Mouse (Mus musculus) embryonic facial prominence, embryonic 14.5 days (tissue): Measurements from ENCODE around the gene Nfatc2. TPM values are rescaled to one million over a fixed set of nuclear protein-coding genes. Genes with fewer than 3 reads are reported as not detected.

ENCODE experiments used
- ATAC-seq: fragments of 200-750 bp; cut with Nextera tagmentation; 2 replicates; pipeline ENCODE4 v1.8.0; 2017; ENCODE audit warnings: low read depth, moderate number of reproducible peaks, moderate TSS enrichment
- DNase-seq: peaks from one replicate; pipeline ENCODE4 v3.0.0-alpha.2; 2015; ENCODE audit warnings: low spot score
- H3K27ac ChIP-seq: fragments of 300-500 bp; sonication (generic); replicated peaks from 2 replicates; pipeline ENCODE4 v1.5.1; 2014; ENCODE audit warnings: low read depth, mild to moderate bottlenecking, low read length, moderate library complexity
- H3K27me3 ChIP-seq: fragments of 300-500 bp; sonication (generic); replicated peaks from 2 replicates; pipeline ENCODE4 v1.6.1; 2014; ENCODE audit warnings: low read length; ENCODE audit not compliant: control insufficient read depth, insufficient read depth
- H3K36me3 ChIP-seq: fragments of 300-500 bp; sonication (generic); 2 replicates; pipeline ENCODE4 v1.6.1; 2014; ENCODE audit warnings: low read length, mixed read lengths; ENCODE audit not compliant: control insufficient read depth, insufficient read depth
- H3K4me1 ChIP-seq: fragments of 300-500 bp; sonication (generic); 2 replicates; pipeline ENCODE4 v1.6.1; 2014; ENCODE audit warnings: antibody characterized with exemption, low read length; ENCODE audit not compliant: control insufficient read depth, insufficient read depth
- H3K4me2 ChIP-seq: fragments of 300-500 bp; sonication (generic); 2 replicates; pipeline ENCODE4 v1.6.1; 2014; ENCODE audit warnings: low read depth, mild to moderate bottlenecking, low read length, moderate library complexity, mixed read lengths
- H3K4me3 ChIP-seq: fragments of 300-500 bp; sonication (generic); 2 replicates; pipeline ENCODE4 v1.5.1; 2014; ENCODE audit warnings: low read depth, mild to moderate bottlenecking, low read length
- H3K9ac ChIP-seq: fragments of 300-500 bp; sonication (generic); 2 replicates; pipeline ENCODE4 v1.6.1; 2014; ENCODE audit warnings: low read depth, mild to moderate bottlenecking, low read length, moderate library complexity, mixed read lengths
- H3K9me3 ChIP-seq: fragments of 300-500 bp; sonication (generic); 2 replicates; pipeline ENCODE4 v1.6.1; 2016; ENCODE audit warnings: low read length; ENCODE audit not compliant: control insufficient read depth
- WGBS: fragments of 180-500 bp; shearing (Covaris S2); extraction: QIAGEN DNeasy Blood & Tissue Kit; methylation state at CpG from one replicate; pipeline ENCODE4 v1.1.7; 2014; 5-methylcytosine and 5-hydroxymethylcytosine counted together
- polyA plus RNA-seq: library from polyadenylated mRNA; unstranded; fragments of >200 nt; fragmentation: Nextera tagmentation; extraction: Ambion mirVana; gene quantifications from 2 replicates; pipeline ENCODE4 v1.2.1, GENCODE M21; 2014

Gene Nfatc2
- polyA plus RNA-seq, 1 experiment from 2014 or later, result 5.8 TPM

- H3K27ac ChIP-seq, result no peak overlapping the region
- H3K36me3 ChIP-seq, result no peaks in the 10 kb centered on the region
- 79% methylated on average over 5 of the region's 5 CpGs for WGBS
- no peaks in the 10 kb centered on the region for H3K9me3 ChIP-seq
- H3K4me1 ChIP-seq, result peaks cover 10% of the 10 kb centered on the region
- ATAC-seq (no peak), DNase-seq (no peak)
- H3K27me3 ChIP-seq, result no peaks in the 10 kb centered on the region
- H3K4me3 ChIP-seq, result no peak overlapping the region
- no peak overlapping the region for H3K9ac ChIP-seq
- H3K4me2 ChIP-seq, result no peak overlapping the region
Observed at GRCm38 (mm10) chr2:168467166-168467565, 134.3 kb downstream of the Nfatc2 start.

- Histone ChIP-seq H3K9ac (no peak overlapping the region), H3K27ac (peak overlapping the region; percentile 35; the same call in 1 of the 2 replicates)
Observed at GRCm38 (mm10) chr2:168466066-168466465, 135.4 kb downstream of the Nfatc2 start.

GRCm38 (mm10) chr2:168465646-168466045 lies 135.8 kb downstream of the Nfatc2 start:
- Histone ChIP-seq H3K9ac (no peak overlapping the region), H3K4me2 (no peak overlapping the region), H3K27me3 (no peaks in the 10 kb centered on the region), H3K27ac (peak overlapping the region; percentile 35; the same call in 1 of the 2 replicates), H3K4me3 (no peak overlapping the region), H3K9me3 (no peaks in the 10 kb centered on the region), H3K36me3 (no peaks in the 10 kb centered on the region), H3K4me1 (peaks cover 10% of the 10 kb centered on the region)
- no peak for DNase-seq
- 70% methylated on average over 5 of the region's 5 CpGs for WGBS
- no peak for ATAC-seq

More at GRCm38 (mm10) chr2:168466066-168466465, 135.4 kb downstream of the Nfatc2 start:
- ATAC-seq, result peak; percentile 48; the same call in 1 of the 2 replicates
- Histone ChIP-seq H3K9me3 (no peaks in the 10 kb centered on the region), H3K36me3 (no peaks in the 10 kb centered on the region), H3K27me3 (no peaks in the 10 kb centered on the region), H3K4me2 (no peak overlapping the region), H3K4me1 (peaks cover 10% of the 10 kb centered on the region), H3K4me3 (no peak overlapping the region)
- peak; percentile 83 for DNase-seq
- WGBS, result 19% methylated on average over 9 of the region's 9 CpGs

- Histone ChIP-seq H3K27ac (no peak overlapping the region), H3K27me3 (no peaks in the 10 kb centered on the region), H3K36me3 (no peaks in the 10 kb centered on the region), H3K4me1 (peaks cover 10% of the 10 kb centered on the region), H3K9me3 (no peaks in the 10 kb centered on the region), H3K4me3 (no peak overlapping the region), H3K4me2 (no peak overlapping the region), H3K9ac (no peak overlapping the region)
- ATAC-seq (no peak), DNase-seq (no peak)
- WGBS, result 59% methylated on average over 9 of the region's 9 CpGs
Observed at GRCm38 (mm10) chr2:168461865-168462264, 139.6 kb downstream of the Nfatc2 start.

GRCm38 (mm10) chr2:168459627-168460026 lies 141.8 kb downstream of the Nfatc2 start:
- H3K4me1 ChIP-seq, result no peaks in the 10 kb centered on the region
- no peak overlapping the region for H3K9ac ChIP-seq
- 64% methylated on average over 5 of the region's 5 CpGs for WGBS
- no peaks in the 10 kb centered on the region for H3K9me3 ChIP-seq
- no peak overlapping the region for H3K4me3 ChIP-seq
- no peak for DNase-seq
- no peak overlapping the region for H3K4me2 ChIP-seq
- H3K27me3 ChIP-seq, result no peaks in the 10 kb centered on the region
- no peak for ATAC-seq
- no peaks in the 10 kb centered on the region for H3K36me3 ChIP-seq
- no peak overlapping the region for H3K27ac ChIP-seq

- H3K9ac ChIP-seq, result no peak overlapping the region
- WGBS, result 50% methylated on average over 9 of the region's 9 CpGs
- no peak for ATAC-seq
Observed at GRCm38 (mm10) chr2:168458583-168458982, 142.9 kb downstream of the Nfatc2 start.

GRCm38 (mm10) chr2:168451714-168452708 lies 149.4 kb downstream of the Nfatc2 start:
- peak overlapping the region; percentile 43 for H3K4me2 ChIP-seq
- peak overlapping the region; percentile 90 for H3K27ac ChIP-seq
- WGBS, result 32% methylated on average over 30 of the region's 30 CpGs
- no peak overlapping the region for H3K4me3 ChIP-seq
- H3K4me1 ChIP-seq, result peaks cover 18% of the 10 kb centered on the region
- H3K9me3 ChIP-seq, result no peaks in the 10 kb centered on the region
- ATAC-seq, result peak; percentile 82
- no peaks in the 10 kb centered on the region; the same call in 1 of the 2 replicates for H3K27me3 ChIP-seq
- peak; percentile 95 for DNase-seq
- H3K36me3 ChIP-seq, result no peaks in the 10 kb centered on the region
- H3K9ac ChIP-seq, result peak overlapping the region; percentile 19; the same call in 1 of the 2 replicates

More at GRCm38 (mm10) chr2:168458583-168458982, 142.9 kb downstream of the Nfatc2 start:
- H3K27ac ChIP-seq, result no peak overlapping the region
- no peaks in the 10 kb centered on the region for H3K9me3 ChIP-seq
- no peak overlapping the region for H3K4me2 ChIP-seq
- H3K36me3 ChIP-seq, result no peaks in the 10 kb centered on the region
- H3K4me1 ChIP-seq, result no peaks in the 10 kb centered on the region
- peak; percentile 32 for DNase-seq
- no peaks in the 10 kb centered on the region for H3K27me3 ChIP-seq
- H3K4me3 ChIP-seq, result no peak overlapping the region

- DNase-seq (no peak), ATAC-seq (no peak)
- H3K9me3 ChIP-seq, result no peaks in the 10 kb centered on the region
- H3K4me3 ChIP-seq, result no peak overlapping the region
- no peak overlapping the region for H3K4me2 ChIP-seq
- H3K36me3 ChIP-seq, result no peaks in the 10 kb centered on the region
- H3K27me3 ChIP-seq, result no peaks in the 10 kb centered on the region; the same call in 1 of the 2 replicates
- peak overlapping the region; percentile 90 for H3K27ac ChIP-seq
- WGBS, result 13% methylated on average over 3 of the region's 3 CpGs
- no peak overlapping the region for H3K9ac ChIP-seq
- H3K4me1 ChIP-seq, result peaks cover 18% of the 10 kb centered on the region
Observed at GRCm38 (mm10) chr2:168450977-168451376, 150.5 kb downstream of the Nfatc2 start.
